Mouse (Mus musculus): Measurements from ENCODE around the gene Plekhg4. TPM values are rescaled to one million over a fixed set of nuclear protein-coding genes. Genes with fewer than 3 reads are reported as not detected.

Gene Plekhg4
- total RNA-seq, 1 experiment = 3.1 TPM

GRCm38 (mm10) chr8:105342768-105343167 lies 30.3 kb upstream of the Plekhg4 start:
- H3K4me1 ChIP-seq (ENCODE audit: control insufficient read depth in 2 of 2, insufficient read depth in 2 of 2, low read length in 2 of 2, poor library complexity in 1 of 2) = peaks cover 0 to 12% of the 10 kb centered on the region in 2 experiments; a peak in 2 of 4 replicates
- H3K9me3 ChIP-seq (ENCODE audit: control insufficient read depth, insufficient read depth, low read depth, low read length) = no peaks in the 10 kb centered on the region
- DNase-seq (ENCODE audit: low read depth, low spot score) = no peak
- H3K4me3 ChIP-seq (ENCODE audit: insufficient read depth in 1 of 2, low read depth in 1 of 2, low read length in 2 of 2, poor library complexity in 1 of 2, severe bottlenecking in 1 of 2) = no peak overlapping the region
- H3K36me3 ChIP-seq (ENCODE audit: control insufficient read depth, insufficient read depth, low read length, poor library complexity, severe bottlenecking) = no peaks in the 10 kb centered on the region
- no peak for TF ChIP-seq ZC3H11A (IDR thresholded peaks at IDR 0.05; ENCODE audit: borderline replicate concordance, low read depth, low read length)
- TF ChIP-seq CHD2 (IDR thresholded peaks at IDR 0.05; ENCODE audit: low read depth, low read length) = no peak
- TF ChIP-seq ZNF384 (IDR thresholded peaks at IDR 0.05; ENCODE audit: low read depth, low read length) = no peak
- TF ChIP-seq MAFK (IDR thresholded peaks at IDR 0.05; ENCODE audit: insufficient read depth, low read depth, low read length) = no peak
- TF ChIP-seq HCFC1 (IDR thresholded peaks at IDR 0.05; ENCODE audit: borderline replicate concordance, insufficient read depth, low read length) = no peak
- in situ Hi-C loops (cut with MboI; ENCODE audit: low sequenced_read_pairs in 2 of 2, unreplicated experiment in 2 of 2) = no loop called here
- H3K9ac ChIP-seq (ENCODE audit: insufficient read depth, low read depth, low read length, poor library complexity, severe bottlenecking) = no peak overlapping the region
- no peak overlapping the region for H3K27ac ChIP-seq (ENCODE audit: insufficient read depth, low read depth, low read length, poor library complexity, severe bottlenecking)

GRCm38 (mm10) chr8:105343791-105344574 lies 29.1 kb upstream of the Plekhg4 start:
- DNase-seq (ENCODE audit: low read depth, low spot score) = no peak
- TF ChIP-seq ZC3H11A (IDR thresholded peaks at IDR 0.05; ENCODE audit: borderline replicate concordance, low read depth, low read length) = no peak
- no peak for TF ChIP-seq HCFC1 (IDR thresholded peaks at IDR 0.05; ENCODE audit: borderline replicate concordance, insufficient read depth, low read length)
- TF ChIP-seq MAFK (IDR thresholded peaks at IDR 0.05; ENCODE audit: insufficient read depth, low read depth, low read length) = no peak
- TF ChIP-seq CHD2 (IDR thresholded peaks at IDR 0.05; ENCODE audit: low read depth, low read length) = no peak
- TF ChIP-seq ZNF384 (IDR thresholded peaks at IDR 0.05; ENCODE audit: low read depth, low read length) = no peak
- H3K4me3 ChIP-seq (ENCODE audit: insufficient read depth in 1 of 2, low read depth in 1 of 2, low read length in 2 of 2, poor library complexity in 1 of 2, severe bottlenecking in 1 of 2) = no peak overlapping the region
- no peak overlapping the region for H3K9ac ChIP-seq (ENCODE audit: insufficient read depth, low read depth, low read length, poor library complexity, severe bottlenecking)
- no peak overlapping the region for H3K27ac ChIP-seq (ENCODE audit: insufficient read depth, low read depth, low read length, poor library complexity, severe bottlenecking)
- no peaks in the 10 kb centered on the region for H3K36me3 ChIP-seq (ENCODE audit: control insufficient read depth, insufficient read depth, low read length, poor library complexity, severe bottlenecking)
- in situ Hi-C loops (cut with MboI; ENCODE audit: low sequenced_read_pairs in 2 of 2, unreplicated experiment in 2 of 2) = no loop called here
- no peaks in the 10 kb centered on the region for H3K9me3 ChIP-seq (ENCODE audit: control insufficient read depth, insufficient read depth, low read depth, low read length)
- H3K4me1 ChIP-seq (ENCODE audit: control insufficient read depth in 2 of 2, insufficient read depth in 2 of 2, low read length in 2 of 2, poor library complexity in 1 of 2) = peaks cover 0 to 12% of the 10 kb centered on the region in 2 experiments; a peak in 3 of 4 replicates

GRCm38 (mm10) chr8:105345061-105345975 lies 27.8 kb upstream of the Plekhg4 start:
- in situ Hi-C loops (cut with MboI; ENCODE audit: low sequenced_read_pairs in 2 of 2, unreplicated experiment in 2 of 2) = no loop called here
- H3K9me3 ChIP-seq (ENCODE audit: control insufficient read depth, insufficient read depth, low read depth, low read length) = no peaks in the 10 kb centered on the region
- no peak overlapping the region for H3K4me3 ChIP-seq (ENCODE audit: insufficient read depth in 1 of 2, low read depth in 1 of 2, low read length in 2 of 2, poor library complexity in 1 of 2, severe bottlenecking in 1 of 2)
- H3K9ac ChIP-seq (ENCODE audit: insufficient read depth, low read depth, low read length, poor library complexity, severe bottlenecking) = no peak overlapping the region
- TF ChIP-seq ZC3H11A (IDR thresholded peaks at IDR 0.05; ENCODE audit: borderline replicate concordance, low read depth, low read length) (no peak), MAFK (IDR thresholded peaks at IDR 0.05; ENCODE audit: insufficient read depth, low read depth, low read length) (no peak), ZNF384 (IDR thresholded peaks at IDR 0.05; ENCODE audit: low read depth, low read length) (no peak), CHD2 (IDR thresholded peaks at IDR 0.05; ENCODE audit: low read depth, low read length) (no peak), HCFC1 (IDR thresholded peaks at IDR 0.05; ENCODE audit: borderline replicate concordance, insufficient read depth, low read length) (no peak)
- no peak overlapping the region for H3K27ac ChIP-seq (ENCODE audit: insufficient read depth, low read depth, low read length, poor library complexity, severe bottlenecking)
- H3K4me1 ChIP-seq (ENCODE audit: control insufficient read depth in 2 of 2, insufficient read depth in 2 of 2, low read length in 2 of 2, poor library complexity in 1 of 2) = peaks cover 0 to 11% of the 10 kb centered on the region in 2 experiments; a peak in 3 of 4 replicates
- no peak for DNase-seq (ENCODE audit: low read depth, low spot score)
- H3K36me3 ChIP-seq (ENCODE audit: control insufficient read depth, insufficient read depth, low read length, poor library complexity, severe bottlenecking) = no peaks in the 10 kb centered on the region

GRCm38 (mm10) chr8:105346611-105347427 lies 26.3 kb upstream of the Plekhg4 start:
- in situ Hi-C loops (cut with MboI; ENCODE audit: low sequenced_read_pairs in 2 of 2, unreplicated experiment in 2 of 2) = no loop called here
- TF ChIP-seq CHD2 (IDR thresholded peaks at IDR 0.05; ENCODE audit: low read depth, low read length) = no peak
- no peak for TF ChIP-seq HCFC1 (IDR thresholded peaks at IDR 0.05; ENCODE audit: borderline replicate concordance, insufficient read depth, low read length)
- no peak for TF ChIP-seq MAFK (IDR thresholded peaks at IDR 0.05; ENCODE audit: insufficient read depth, low read depth, low read length)
- TF ChIP-seq ZC3H11A (IDR thresholded peaks at IDR 0.05; ENCODE audit: borderline replicate concordance, low read depth, low read length) = no peak
- TF ChIP-seq ZNF384 (IDR thresholded peaks at IDR 0.05; ENCODE audit: low read depth, low read length) = no peak
- H3K4me1 ChIP-seq (ENCODE audit: control insufficient read depth in 2 of 2, insufficient read depth in 2 of 2, low read length in 2 of 2, poor library complexity in 1 of 2) = peaks cover 0 to 7% of the 10 kb centered on the region in 2 experiments; a peak in 3 of 4 replicates
- peak overlapping the region; percentile 75 for H3K9ac ChIP-seq (ENCODE audit: insufficient read depth, low read depth, low read length, poor library complexity, severe bottlenecking)
- peak overlapping the region; percentile 86 to 90 for H3K4me3 ChIP-seq (ENCODE audit: insufficient read depth in 1 of 2, low read depth in 1 of 2, low read length in 2 of 2, poor library complexity in 1 of 2, severe bottlenecking in 1 of 2)
- 0 out of 2 replicates have a peak overlapping the region, but pooled peaks have one; percentile 16 for H3K27ac ChIP-seq (ENCODE audit: insufficient read depth, low read depth, low read length, poor library complexity, severe bottlenecking)
- DNase-seq (ENCODE audit: low read depth, low spot score) = no peak
- no peaks in the 10 kb centered on the region for H3K9me3 ChIP-seq (ENCODE audit: control insufficient read depth, insufficient read depth, low read depth, low read length)
- no peaks in the 10 kb centered on the region for H3K36me3 ChIP-seq (ENCODE audit: control insufficient read depth, insufficient read depth, low read length, poor library complexity, severe bottlenecking)

Data from ES-E14 (cell line).